Mouse (Mus musculus): ENCODE measurements around the gene Lgr6. TPM values are rescaled to one million over a fixed set of nuclear protein-coding genes. Genes with fewer than 3 reads are reported as not detected.

Gene Lgr6
- polyA plus RNA-seq, 1 experiment from 2014 or later, result 0.76 TPM

GRCm38 (mm10) chr1:135016907-135017655 lies 88.0 kb downstream of the Lgr6 start:
- no peaks in the 10 kb centered on the region for H3K9me3 ChIP-seq (ENCODE audit: low read length)
- WGBS, result 62% methylated on average over 10 of the region's 10 CpGs
- H3K4me1 ChIP-seq (ENCODE audit: insufficient read depth, low read length), result peaks cover 35% of the 10 kb centered on the region
- ATAC-seq (ENCODE audit: low FRiP score, low TSS enrichment), result no peak
- H3K36me3 ChIP-seq (ENCODE audit: insufficient read depth, low read length), result no peaks in the 10 kb centered on the region
- no peak overlapping the region for H3K4me3 ChIP-seq (ENCODE audit: low read length)
- H3K27ac ChIP-seq (ENCODE audit: low read length), result no peak overlapping the region
- no peak overlapping the region for H3K4me2 ChIP-seq (replicated peaks; ENCODE audit: low read depth, low read length)
- H3K27me3 ChIP-seq (ENCODE audit: insufficient read depth, low read length), result peaks cover 12% of the 10 kb centered on the region; the same call in 1 of the 2 replicates
- H3K9ac ChIP-seq (replicated peaks; ENCODE audit: low read length), result no peak overlapping the region

- no peak overlapping the region for H3K9ac ChIP-seq (replicated peaks; ENCODE audit: low read length)
- H3K27ac ChIP-seq (ENCODE audit: low read length), result no peak overlapping the region
- peaks cover 9% of the 10 kb centered on the region; the same call in 1 of the 2 replicates for H3K27me3 ChIP-seq (ENCODE audit: insufficient read depth, low read length)
- peaks cover 19% of the 10 kb centered on the region for H3K4me1 ChIP-seq (ENCODE audit: insufficient read depth, low read length)
- H3K9me3 ChIP-seq (ENCODE audit: low read length), result no peaks in the 10 kb centered on the region
- no peak overlapping the region for H3K4me2 ChIP-seq (replicated peaks; ENCODE audit: low read depth, low read length)
- WGBS, result 18% methylated on average over 10 of the region's 10 CpGs
- no peak overlapping the region for H3K4me3 ChIP-seq (ENCODE audit: low read length)
- no peak for ATAC-seq (ENCODE audit: low FRiP score, low TSS enrichment)
- no peaks in the 10 kb centered on the region for H3K36me3 ChIP-seq (ENCODE audit: insufficient read depth, low read length)
Measured at GRCm38 (mm10) chr1:135014921-135015445, 90.1 kb downstream of the Lgr6 start.

GRCm38 (mm10) chr1:135012472-135012871 lies 92.6 kb downstream of the Lgr6 start:
- ATAC-seq (ENCODE audit: low FRiP score, low TSS enrichment), result no peak
- H3K27ac ChIP-seq (ENCODE audit: low read length), result no peak overlapping the region
- WGBS, result 78% methylated on average over 9 of the region's 9 CpGs

GRCm38 (mm10) chr1:135011912-135012311 lies 93.2 kb downstream of the Lgr6 start:
- no peaks in the 10 kb centered on the region for H3K36me3 ChIP-seq (ENCODE audit: insufficient read depth, low read length)
- H3K9me3 ChIP-seq (ENCODE audit: low read length), result no peaks in the 10 kb centered on the region
- H3K9ac ChIP-seq (replicated peaks; ENCODE audit: low read length), result no peak overlapping the region
- no peak overlapping the region for H3K4me2 ChIP-seq (replicated peaks; ENCODE audit: low read depth, low read length)
- WGBS, result 93% methylated on average over 5 of the region's 5 CpGs
- H3K27me3 ChIP-seq (ENCODE audit: insufficient read depth, low read length), result peaks cover 6% of the 10 kb centered on the region; the same call in 1 of the 2 replicates
- no peak overlapping the region for H3K27ac ChIP-seq (ENCODE audit: low read length)
- no peak for ATAC-seq (ENCODE audit: low FRiP score, low TSS enrichment)
- no peak overlapping the region for H3K4me3 ChIP-seq (ENCODE audit: low read length)
- peaks cover 8% of the 10 kb centered on the region; the same call in 1 of the 2 replicates for H3K4me1 ChIP-seq (ENCODE audit: insufficient read depth, low read length)

More at GRCm38 (mm10) chr1:135012472-135012871, 92.6 kb downstream of the Lgr6 start:
- H3K4me3 ChIP-seq (ENCODE audit: low read length), result no peak overlapping the region
- H3K36me3 ChIP-seq (ENCODE audit: insufficient read depth, low read length), result no peaks in the 10 kb centered on the region
- peaks cover 8% of the 10 kb centered on the region; the same call in 1 of the 2 replicates for H3K4me1 ChIP-seq (ENCODE audit: insufficient read depth, low read length)
- H3K27me3 ChIP-seq (ENCODE audit: insufficient read depth, low read length), result peaks cover 9% of the 10 kb centered on the region; the same call in 1 of the 2 replicates
- H3K9me3 ChIP-seq (ENCODE audit: low read length), result no peaks in the 10 kb centered on the region
- H3K4me2 ChIP-seq (replicated peaks; ENCODE audit: low read depth, low read length), result no peak overlapping the region
- no peak overlapping the region for H3K9ac ChIP-seq (replicated peaks; ENCODE audit: low read length)

- no peaks in the 10 kb centered on the region for H3K36me3 ChIP-seq (ENCODE audit: insufficient read depth, low read length)
- 93% methylated on average over 3 of the region's 3 CpGs for WGBS
- no peak for ATAC-seq (ENCODE audit: low FRiP score, low TSS enrichment)
Measured at GRCm38 (mm10) chr1:135009833-135010232, 95.2 kb downstream of the Lgr6 start.

GRCm38 (mm10) chr1:135005696-135006095 lies 99.4 kb downstream of the Lgr6 start:
- 33% methylated on average over 7 of the region's 7 CpGs for WGBS
- Histone ChIP-seq H3K4me2 (replicated peaks; ENCODE audit: low read depth, low read length) (no peak overlapping the region), H3K9ac (replicated peaks; ENCODE audit: low read length) (no peak overlapping the region), H3K4me3 (ENCODE audit: low read length) (no peak overlapping the region), H3K36me3 (ENCODE audit: insufficient read depth, low read length) (no peaks in the 10 kb centered on the region), H3K27me3 (ENCODE audit: insufficient read depth, low read length) (no peaks in the 10 kb centered on the region), H3K9me3 (ENCODE audit: low read length) (no peaks in the 10 kb centered on the region), H3K4me1 (ENCODE audit: insufficient read depth, low read length) (no peaks in the 10 kb centered on the region; the same call in 1 of the 2 replicates), H3K27ac (ENCODE audit: low read length) (no peak overlapping the region)
- no peak for ATAC-seq (ENCODE audit: low FRiP score, low TSS enrichment)

More at GRCm38 (mm10) chr1:135009833-135010232, 95.2 kb downstream of the Lgr6 start:
- H3K27me3 ChIP-seq (ENCODE audit: insufficient read depth, low read length), result peaks cover 6% of the 10 kb centered on the region; the same call in 1 of the 2 replicates
- peaks cover 4% of the 10 kb centered on the region for H3K4me1 ChIP-seq (ENCODE audit: insufficient read depth, low read length)
- no peak overlapping the region for H3K27ac ChIP-seq (ENCODE audit: low read length)
- H3K4me3 ChIP-seq (ENCODE audit: low read length), result no peak overlapping the region
- H3K4me2 ChIP-seq (replicated peaks; ENCODE audit: low read depth, low read length), result no peak overlapping the region
- no peaks in the 10 kb centered on the region for H3K9me3 ChIP-seq (ENCODE audit: low read length)
- H3K9ac ChIP-seq (replicated peaks; ENCODE audit: low read length), result no peak overlapping the region

GRCm38 (mm10) chr1:135003346-135003745 lies 101.7 kb downstream of the Lgr6 start:
- ATAC-seq (ENCODE audit: low FRiP score, low TSS enrichment), result no peak
- H3K9ac ChIP-seq (replicated peaks; ENCODE audit: low read length), result no peak overlapping the region
- no peak overlapping the region for H3K4me3 ChIP-seq (ENCODE audit: low read length)

GRCm38 (mm10) chr1:135000527-135000926 lies 104.5 kb downstream of the Lgr6 start:
- ATAC-seq (ENCODE audit: low FRiP score, low TSS enrichment), result no peak
- Histone ChIP-seq H3K27ac (ENCODE audit: low read length) (no peak overlapping the region), H3K36me3 (ENCODE audit: insufficient read depth, low read length) (no peaks in the 10 kb centered on the region), H3K4me1 (ENCODE audit: insufficient read depth, low read length) (no peaks in the 10 kb centered on the region; the same call in 1 of the 2 replicates), H3K4me3 (ENCODE audit: low read length) (no peak overlapping the region), H3K9me3 (ENCODE audit: low read length) (no peaks in the 10 kb centered on the region), H3K4me2 (replicated peaks; ENCODE audit: low read depth, low read length) (no peak overlapping the region), H3K9ac (replicated peaks; ENCODE audit: low read length) (no peak overlapping the region), H3K27me3 (ENCODE audit: insufficient read depth, low read length) (no peaks in the 10 kb centered on the region)
- 62% methylated on average over 9 of the region's 9 CpGs for WGBS

More at GRCm38 (mm10) chr1:135003346-135003745, 101.7 kb downstream of the Lgr6 start:
- H3K36me3 ChIP-seq (ENCODE audit: insufficient read depth, low read length), result no peaks in the 10 kb centered on the region
- H3K27me3 ChIP-seq (ENCODE audit: insufficient read depth, low read length), result no peaks in the 10 kb centered on the region
- H3K27ac ChIP-seq (ENCODE audit: low read length), result no peak overlapping the region
- no peak overlapping the region for H3K4me2 ChIP-seq (replicated peaks; ENCODE audit: low read depth, low read length)
- H3K9me3 ChIP-seq (ENCODE audit: low read length), result no peaks in the 10 kb centered on the region
- WGBS, result 54% methylated on average over 4 of the region's 4 CpGs
- no peaks in the 10 kb centered on the region; the same call in 1 of the 2 replicates for H3K4me1 ChIP-seq (ENCODE audit: insufficient read depth, low read length)

- Histone ChIP-seq H3K27me3 (ENCODE audit: insufficient read depth, low read length) (no peaks in the 10 kb centered on the region), H3K36me3 (ENCODE audit: insufficient read depth, low read length) (no peaks in the 10 kb centered on the region), H3K9me3 (ENCODE audit: low read length) (no peaks in the 10 kb centered on the region), H3K9ac (replicated peaks; ENCODE audit: low read length) (no peak overlapping the region), H3K4me2 (replicated peaks; ENCODE audit: low read depth, low read length) (no peak overlapping the region), H3K27ac (ENCODE audit: low read length) (no peak overlapping the region), H3K4me1 (ENCODE audit: insufficient read depth, low read length) (no peaks in the 10 kb centered on the region), H3K4me3 (ENCODE audit: low read length) (no peak overlapping the region)
- no peak for ATAC-seq (ENCODE audit: low FRiP score, low TSS enrichment)
- WGBS, result 84% methylated on average over 8 of the region's 8 CpGs
Measured at GRCm38 (mm10) chr1:134998231-134998630, 106.8 kb downstream of the Lgr6 start.

GRCm38 (mm10) chr1:134997568-134997967 lies 107.5 kb downstream of the Lgr6 start:
- Histone ChIP-seq H3K27me3 (ENCODE audit: insufficient read depth, low read length) (no peaks in the 10 kb centered on the region), H3K4me1 (ENCODE audit: insufficient read depth, low read length) (peaks cover 2% of the 10 kb centered on the region), H3K4me3 (ENCODE audit: low read length) (no peak overlapping the region), H3K9ac (replicated peaks; ENCODE audit: low read length) (no peak overlapping the region), H3K27ac (ENCODE audit: low read length) (no peak overlapping the region), H3K36me3 (ENCODE audit: insufficient read depth, low read length) (no peaks in the 10 kb centered on the region), H3K9me3 (ENCODE audit: low read length) (no peaks in the 10 kb centered on the region), H3K4me2 (replicated peaks; ENCODE audit: low read depth, low read length) (no peak overlapping the region)
- ATAC-seq (ENCODE audit: low FRiP score, low TSS enrichment), result no peak
- WGBS, result 85% methylated on average over 5 of the region's 5 CpGs
